12 mouse cellular contexts compared by ENCODE assay signal in genomic region chr9:47533461-47533860, GRCm38 (mm10). TPM values are rescaled to one million over a fixed set of nuclear protein-coding genes. Genes with fewer than 3 reads are reported as not detected.
DNase-seq lines count a peak whose midpoint lies in the region; ATAC-seq lines count a peak whose summit lies in the region.
"Had no signal": no experiment of that assay in that cellular context is flagged by ENCODE, and none has a peak within 500 bp of the region (broad histone marks: within the 10 kb centered on the region; RNA-seq: fewer than 3 reads in every experiment).

No protein-coding gene starts in this region.

- peaks cover 11% of the 10 kb centered on the region for H3K4me1 ChIP-seq in neural tube, embryonic 11.5 days (ENCODE audit: control insufficient read depth, insufficient read depth, low read length)
- H3K4me1 ChIP-seq in forebrain, embryonic 12.5 days = peaks cover 37% of the 10 kb centered on the region
- H3K4me1 ChIP-seq in limb, embryonic 13.5 days = peaks cover 30% of the 10 kb centered on the region
- H3K4me1 ChIP-seq in kidney, embryonic 16.5 days (ENCODE audit: insufficient read depth, low read length) = peaks cover 19% of the 10 kb centered on the region
- H3K4me1 ChIP-seq in liver, embryonic 11.5 days (replicated peaks; ENCODE audit: control insufficient read depth, insufficient read depth, low read length) = peaks cover 8% of the 10 kb centered on the region

- peak overlapping the region; percentile 45; the same call in 1 of the 2 replicates for H3K27ac ChIP-seq in neural tube, embryonic 11.5 days (ENCODE audit: low read depth, low read length)
- H3K27ac ChIP-seq in forebrain, embryonic 12.5 days = no peak overlapping the region
- no peak overlapping the region for H3K27ac ChIP-seq in limb, embryonic 13.5 days
- H3K27ac ChIP-seq in kidney, embryonic 16.5 days (ENCODE audit: low read length) = no peak overlapping the region
- no peak overlapping the region for H3K27ac ChIP-seq in liver, embryonic 11.5 days (ENCODE audit: low read depth, low read length)
- H3K27ac ChIP-seq: stomach, embryonic 15.5 days had no signal

- H3K9ac ChIP-seq in neural tube, embryonic 11.5 days (ENCODE audit: low read length) = peak overlapping the region; percentile 29; the same call in 1 of the 2 replicates
- peak overlapping the region; percentile 93 for H3K9ac ChIP-seq in forebrain, embryonic 12.5 days
- H3K9ac ChIP-seq in limb, embryonic 13.5 days = no peak overlapping the region
- no peak overlapping the region for H3K9ac ChIP-seq in kidney, embryonic 16.5 days (replicated peaks; ENCODE audit: low read length)
- no peak overlapping the region for H3K9ac ChIP-seq in liver, embryonic 11.5 days (ENCODE audit: low read depth, low read length)
- H3K9ac ChIP-seq: stomach, embryonic 15.5 days had no signal

- peak; percentile 48 for DNase-seq in neural tube, embryonic 11.5 days (ENCODE audit: low spot score)
- no peak for DNase-seq in neural tube, embryonic 10.5 days (ENCODE audit: extremely low spot score, low spot score)
- DNase-seq in cerebellum, postnatal 4 days (ENCODE audit: low spot score in 2 of 2) = no peak
- no peak for DNase-seq in liver, embryonic 11.5 days (ENCODE audit: low spot score)
- DNase-seq in layer of hippocampus, adult 11-12 months (ENCODE audit: low spot score) = no peak
- DNase-seq: layer of hippocampus, postnatal 36 days; lung, postnatal 14 days had no signal

- H3K36me3 ChIP-seq in neural tube, embryonic 11.5 days (ENCODE audit: control insufficient read depth, insufficient read depth, low read length) = no peaks in the 10 kb centered on the region
- H3K36me3 ChIP-seq in forebrain, embryonic 12.5 days (replicated peaks) = peaks cover 3% of the 10 kb centered on the region; the same call in 1 of the 2 replicates
- H3K36me3 ChIP-seq in limb, embryonic 13.5 days = no peaks in the 10 kb centered on the region
- no peaks in the 10 kb centered on the region for H3K36me3 ChIP-seq in kidney, embryonic 16.5 days (ENCODE audit: insufficient read depth, low read length)
- H3K36me3 ChIP-seq in liver, embryonic 11.5 days (ENCODE audit: control insufficient read depth, insufficient read depth, low read length) = no peaks in the 10 kb centered on the region
- H3K36me3 ChIP-seq: stomach, embryonic 15.5 days had no signal

- no peaks in the 10 kb centered on the region for H3K9me3 ChIP-seq in neural tube, embryonic 11.5 days (ENCODE audit: control insufficient read depth, low read length)
- no peaks in the 10 kb centered on the region for H3K9me3 ChIP-seq in forebrain, embryonic 12.5 days
- H3K9me3 ChIP-seq in limb, embryonic 13.5 days = no peaks in the 10 kb centered on the region
- no peaks in the 10 kb centered on the region for H3K9me3 ChIP-seq in kidney, embryonic 16.5 days (ENCODE audit: low read length)
- no peaks in the 10 kb centered on the region for H3K9me3 ChIP-seq in liver, embryonic 11.5 days (ENCODE audit: control insufficient read depth, low read length)
- H3K9me3 ChIP-seq: stomach, embryonic 15.5 days had no signal

- peak overlapping the region; percentile 90 for H3K4me3 ChIP-seq in neural tube, embryonic 11.5 days (ENCODE audit: low read depth, low read length)
- H3K4me3 ChIP-seq in forebrain, embryonic 12.5 days (replicated peaks) = peak overlapping the region; percentile 90
- H3K4me3 ChIP-seq in limb, embryonic 13.5 days = peak overlapping the region; percentile 73
- H3K4me3 ChIP-seq in kidney, embryonic 16.5 days (ENCODE audit: low read length) = no peak overlapping the region
- no peak overlapping the region for H3K4me3 ChIP-seq in liver, embryonic 11.5 days (ENCODE audit: low read depth, low read length)
- H3K4me3 ChIP-seq: stomach, embryonic 15.5 days had no signal

- peak overlapping the region; percentile 83 for H3K4me2 ChIP-seq in neural tube, embryonic 11.5 days (ENCODE audit: low read depth)
- peak overlapping the region; percentile 73 for H3K4me2 ChIP-seq in forebrain, embryonic 12.5 days
- peak overlapping the region; percentile 96 for H3K4me2 ChIP-seq in limb, embryonic 13.5 days (replicated peaks)
- no peak overlapping the region for H3K4me2 ChIP-seq in kidney, embryonic 16.5 days (replicated peaks; ENCODE audit: low read depth, low read length)
- H3K4me2 ChIP-seq in liver, embryonic 11.5 days = no peak overlapping the region
- H3K4me2 ChIP-seq: stomach, embryonic 15.5 days had no signal

- no peak for ATAC-seq in neural tube, embryonic 11.5 days (ENCODE audit: insufficient read depth, low FRiP score, low TSS enrichment)
- ATAC-seq in forebrain, embryonic 12.5 days (ENCODE audit: low FRiP score) = no peak
- ATAC-seq in limb, embryonic 13.5 days (ENCODE audit: low FRiP score, low read depth) = no peak
- ATAC-seq in kidney, embryonic 16.5 days (ENCODE audit: low FRiP score, low TSS enrichment) = no peak
- ATAC-seq in liver, embryonic 11.5 days (replicated peaks; ENCODE audit: low FRiP score) = no peak

- no peaks in the 10 kb centered on the region for H3K27me3 ChIP-seq in neural tube, embryonic 11.5 days (ENCODE audit: control insufficient read depth, insufficient read depth, low read length)
- H3K27me3 ChIP-seq in forebrain, embryonic 12.5 days = no peaks in the 10 kb centered on the region; the same call in 1 of the 2 replicates
- H3K27me3 ChIP-seq in limb, embryonic 13.5 days = peaks cover 27% of the 10 kb centered on the region
- peaks cover 10% of the 10 kb centered on the region; the same call in 1 of the 2 replicates for H3K27me3 ChIP-seq in kidney, embryonic 16.5 days (ENCODE audit: insufficient read depth, low read length)
- peaks cover 41% of the 10 kb centered on the region for H3K27me3 ChIP-seq in liver, embryonic 11.5 days (replicated peaks; ENCODE audit: control insufficient read depth, insufficient read depth, low read length)
- H3K27me3 ChIP-seq: CH12.LX had no signal

- WGBS in neural tube, embryonic 11.5 days = 16% methylated on average over 8 of the region's 8 CpGs
- WGBS in forebrain, embryonic 12.5 days = 4% methylated on average over 8 of the region's 8 CpGs
- 28% methylated on average over 8 of the region's 8 CpGs for WGBS in limb, embryonic 13.5 days
- 37% methylated on average over 8 of the region's 8 CpGs for WGBS in kidney, embryonic 16.5 days
- WGBS in liver, embryonic 11.5 days = 40% methylated on average over 8 of the region's 8 CpGs

RNA-seq across cellular contexts. Expression of gene Cadm1, which starts 3.5 kb away (rescaled TPM):
- polyA plus RNA-seq in neural tube, embryonic 11.5 days (2014; fragmentation: Nextera tagmentation; extraction: Ambion mirVana) = 174 and 190 TPM in 2 replicates
- polyA plus RNA-seq in forebrain, embryonic 12.5 days (2016; fragmentation: Nextera tagmentation; extraction: Ambion mirVana) = 99.8 and 117 TPM in 2 replicates
- polyA plus RNA-seq in limb, embryonic 13.5 days (2015; fragmentation: Nextera tagmentation; extraction: Ambion mirVana) = 41.0 and 44.2 TPM in 2 replicates
- polyA plus RNA-seq in kidney, embryonic 16.5 days (2015; fragmentation: Nextera tagmentation; extraction: Ambion mirVana) = 64.7 and 73.2 TPM in 2 replicates
- polyA plus RNA-seq in liver, embryonic 11.5 days (2014; fragmentation: Nextera tagmentation; extraction: Ambion mirVana) = 27.6 and 28.1 TPM in 2 replicates

Comparison
In these comparisons a context has a peak if more than half of its experiments do, and no peak if none do; other contexts are left out.
1. H3K4me2 ChIP-seq: peak in neural tube, embryonic 11.5 days (single experiment), forebrain, embryonic 12.5 days (single experiment) and limb, embryonic 13.5 days (single experiment); none in kidney, embryonic 16.5 days (single experiment) and liver, embryonic 11.5 days (single experiment).
2. H3K4me3 ChIP-seq: peak in neural tube, embryonic 11.5 days (single experiment), forebrain, embryonic 12.5 days (single experiment) and limb, embryonic 13.5 days (single experiment); none in kidney, embryonic 16.5 days (single experiment) and liver, embryonic 11.5 days (single experiment).
3. H3K9ac ChIP-seq: peak in neural tube, embryonic 11.5 days (single experiment) and forebrain, embryonic 12.5 days (single experiment); none in limb, embryonic 13.5 days (single experiment), kidney, embryonic 16.5 days (single experiment) and liver, embryonic 11.5 days (single experiment).